Mouse (Mus musculus): ENCODE measurements at regions not wholly inside any gene's neighbourhood (a gene's known extent, or its start where the extent isn't known, plus 50 kb on each side); places are given as distances from the start of the nearest gene placed in this dataset.

DNA sequence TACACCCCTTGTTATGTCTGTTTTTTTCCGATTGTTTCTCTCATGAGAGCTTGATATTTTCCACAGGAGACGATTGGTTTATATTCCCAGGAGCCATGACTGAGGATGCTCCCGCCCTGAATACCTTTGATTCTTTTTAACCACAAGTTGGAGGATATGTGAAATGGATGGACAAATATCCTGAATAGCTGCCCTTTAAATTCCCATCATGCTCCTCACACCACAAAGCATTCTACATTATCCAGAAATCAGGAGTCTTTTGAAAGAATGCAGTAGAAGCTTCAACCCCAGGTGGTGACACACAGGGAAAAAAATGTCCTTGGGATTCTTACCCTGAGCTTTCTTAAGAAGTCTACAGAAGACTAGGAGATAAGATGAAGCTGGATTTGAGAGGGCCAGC, 727.9 kb downstream of the Inhba start:
- TF ChIP-seq CTCF (IDR thresholded peaks at IDR 0.05; ENCODE audit: insufficient read depth, low read length), result no peak
- TF ChIP-seq POLR2A (IDR thresholded peaks at IDR 0.05; ENCODE audit: borderline replicate concordance, extremely low read depth, low read depth, low read length), result no peak

All from lung, adult 2 months (tissue).